Mouse (Mus musculus) CH12.LX (cell line): ENCODE measurements around the gene Defb43.

Source experiments
- CTCF ChIP-seq, 2 experiments: IDR thresholded peaks in 1 of 2; conservative IDR thresholded peaks in 1 of 2; 2 replicates each; pipeline ENCODE4 v1.5.1; 2011 to 2012; ENCODE audit warnings: low read depth in 2 of 2, low read length in 2 of 2, improper control_type of control experiment in 1 of 2, inconsistent platforms in 1 of 2, mild to moderate bottlenecking in 1 of 2, moderate library complexity in 1 of 2
- ELF1 ChIP-seq: IDR thresholded peaks from 2 replicates; pipeline ENCODE4 v1.6.1; 2014; ENCODE audit warnings: low read depth, mild to moderate bottlenecking, inconsistent platforms, low read length, improper control_type of control experiment
- EP300 ChIP-seq: IDR thresholded peaks from 2 replicates; pipeline ENCODE4 v1.6.1; 2011; ENCODE audit warnings: low read length, improper control_type of control experiment
- HCFC1 ChIP-seq: IDR thresholded peaks from 2 replicates; pipeline ENCODE4 v1.6.1; 2012; ENCODE audit warnings: low read depth, mild to moderate bottlenecking, inconsistent platforms, low read length, improper control_type of control experiment
- JUND ChIP-seq: conservative IDR thresholded peaks from 2 replicates; pipeline ENCODE4 v1.6.1; 2011; ENCODE audit warnings: low read depth, low read length, improper control_type of control experiment
- MEF2A ChIP-seq: IDR thresholded peaks from 2 replicates; pipeline ENCODE4 v1.6.1; 2014; ENCODE audit warnings: low read depth, mild to moderate bottlenecking, inconsistent platforms, low read length, improper control_type of control experiment, borderline replicate concordance
- MYC ChIP-seq: IDR thresholded peaks from 2 replicates; pipeline ENCODE4 v1.6.1; 2011; ENCODE audit warnings: low read depth, mild to moderate bottlenecking, improper control_type of control experiment, low read length
- POLR2A ChIP-seq: IDR thresholded peaks from 2 replicates; pipeline ENCODE4 v1.6.1; 2011; ENCODE audit warnings: low read depth, mild to moderate bottlenecking, improper control_type of control experiment, low read length
- UBTF ChIP-seq: IDR thresholded peaks from 2 replicates; pipeline ENCODE4 v1.6.1; 2012; ENCODE audit warnings: low read depth, mild to moderate bottlenecking, inconsistent platforms, low read length, improper control_type of control experiment, moderate library complexity
- ZC3H11A ChIP-seq: IDR thresholded peaks from 2 replicates; pipeline ENCODE4 v1.6.1; 2012; ENCODE audit warnings: low read depth, mild to moderate bottlenecking, inconsistent platforms, low read length, improper control_type of control experiment
- ZKSCAN1 ChIP-seq: IDR thresholded peaks from 2 replicates; pipeline ENCODE4 v1.6.1; 2012; ENCODE audit warnings: low read depth, inconsistent platforms, low read length, improper control_type of control experiment, borderline replicate concordance

GRCm38 (mm10) chr14:63011471-63011870 is at the start of gene Defb43:
- TF ChIP-seq MYC (no peak), MEF2A (no peak), UBTF (no peak), ZKSCAN1 (no peak), HCFC1 (no peak), EP300 (no peak), JUND (no peak), CTCF (conservative IDR thresholded peaks at IDR 0.05 in 1 of 2, IDR thresholded peaks at IDR 0.05 in 1 of 2; ENCODE audit: low read depth in 2 of 2, low read length in 2 of 2) (no peak), POLR2A (no peak), ZC3H11A (no peak), ELF1 (no peak)
